ENCODE assay signal across 7 mouse cellular contexts in genomic region chr13:51847979-51848480, GRCm38 (mm10). TPM values are rescaled to one million over a fixed set of nuclear protein-coding genes. Genes with fewer than 3 reads are reported as not detected.
A peak's percentile ranks its signal among the peaks of the same experiment; 100 is the strongest.
DNase-seq lines count a peak whose midpoint lies in the region; ATAC-seq and TF ChIP-seq lines count a peak whose summit lies in the region.

No protein-coding gene starts in this region.

- peak; percentile 75 for DNase-seq in adrenal gland, postnatal 25 days
- peak; percentile 87 to 89 for DNase-seq in heart, adult 2 months
- peak; percentile 83 for DNase-seq in kidney, adult 9 months
- DNase-seq in limb, embryonic 14.5 days (ENCODE audit: low spot score) = peak; percentile 53
- DNase-seq in spleen, postnatal 10 days (ENCODE audit: low spot score in 2 of 2) = peak; percentile 87 to 90

- no peaks in the 10 kb centered on the region for H3K36me3 ChIP-seq in embryonic facial prominence, embryonic 13.5 days
- H3K36me3 ChIP-seq in heart, adult 2 months (ENCODE audit: control insufficient read depth, insufficient read depth, low read length) = no peaks in the 10 kb centered on the region
- no peaks in the 10 kb centered on the region for H3K36me3 ChIP-seq in limb, embryonic 14.5 days (ENCODE audit: control insufficient read depth, insufficient read depth, low read length)
- H3K36me3 ChIP-seq in midbrain, embryonic 15.5 days (replicated peaks) = no peaks in the 10 kb centered on the region

- whole genome bisulfite sequencing in embryonic facial prominence, embryonic 13.5 days = under 1% methylated on average over 31 of the region's 31 CpGs
- under 1% methylated on average over 31 of the region's 31 CpGs for WGBS in heart, adult 2 months
- 3% methylated on average over 31 of the region's 31 CpGs for WGBS in limb, embryonic 14.5 days
- WGBS in midbrain, embryonic 15.5 days = under 1% methylated on average over 31 of the region's 31 CpGs

- H3K9me3 ChIP-seq in embryonic facial prominence, embryonic 13.5 days = no peaks in the 10 kb centered on the region
- H3K9me3 ChIP-seq in limb, embryonic 14.5 days (ENCODE audit: control insufficient read depth, low read length) = no peaks in the 10 kb centered on the region
- H3K9me3 ChIP-seq in midbrain, embryonic 15.5 days = no peaks in the 10 kb centered on the region

- intact Hi-C loops in heart, adult 2 months (cut with DNase I) = loop anchor here (1.0 to 5.0 kb wide), 7 partner anchors 20 to 239 kb away; no protein-coding TSS in a partner anchor

- peak; percentile 43; the same call in 1 of the 2 replicates for TF ChIP-seq POLR2A in heart, adult 2 months (IDR thresholded peaks at IDR 0.05; ENCODE audit: insufficient read depth, low read depth, low read length)
- no peak for TF ChIP-seq POLR2A in limb, embryonic 14.5 days (IDR thresholded peaks at IDR 0.05; ENCODE audit: borderline replicate concordance, extremely low read depth, insufficient read depth, insufficient read length)

- 0 out of 2 replicates have a peak, but pooled peaks have one; percentile 23 for TF ChIP-seq EP300 in heart, adult 2 months (IDR thresholded peaks at IDR 0.05; ENCODE audit: insufficient read depth, low read depth, low read length)

- H3K4me2 ChIP-seq in embryonic facial prominence, embryonic 13.5 days = peak overlapping the region; percentile 96
- H3K4me2 ChIP-seq in limb, embryonic 14.5 days (replicated peaks; ENCODE audit: low read depth, low read length, severe bottlenecking) = peak overlapping the region; percentile 95
- H3K4me2 ChIP-seq in midbrain, embryonic 15.5 days = peak overlapping the region; percentile 99

- ATAC-seq in embryonic facial prominence, embryonic 13.5 days (ENCODE audit: insufficient number of reproducible peaks, insufficient read depth, low FRiP score, low TSS enrichment, low read depth) = no peak
- no peak for ATAC-seq in limb, embryonic 14.5 days (ENCODE audit: low FRiP score, low read depth)
- 0 out of 2 replicates have a peak, but pooled peaks have one; percentile 24 for ATAC-seq in midbrain, embryonic 15.5 days (replicated peaks)

- H3K27me3 ChIP-seq in embryonic facial prominence, embryonic 13.5 days = peaks cover 9% of the 10 kb centered on the region; the same call in 1 of the 2 replicates
- no peaks in the 10 kb centered on the region for H3K27me3 ChIP-seq in heart, adult 2 months (ENCODE audit: control insufficient read depth, insufficient read depth, low read length)
- H3K27me3 ChIP-seq in limb, embryonic 14.5 days (ENCODE audit: control insufficient read depth, insufficient read depth, low read length) = no peaks in the 10 kb centered on the region
- peaks cover 13% of the 10 kb centered on the region for H3K27me3 ChIP-seq in midbrain, embryonic 15.5 days (replicated peaks)

- H3K9ac ChIP-seq in embryonic facial prominence, embryonic 13.5 days = peak overlapping the region; percentile 80
- peak overlapping the region; percentile 73 for H3K9ac ChIP-seq in heart, adult 2 months (ENCODE audit: low read depth, low read length)
- peak overlapping the region; percentile 61 for H3K9ac ChIP-seq in limb, embryonic 14.5 days (ENCODE audit: low read depth, low read length, severe bottlenecking)
- peak overlapping the region; percentile 57 for H3K9ac ChIP-seq in midbrain, embryonic 15.5 days

- H3K79me2 ChIP-seq in heart, adult 2 months (replicated peaks; ENCODE audit: control insufficient read depth, insufficient read depth, low read length) = no peaks in the 10 kb centered on the region

- H3K4me1 ChIP-seq in embryonic facial prominence, embryonic 13.5 days = peaks cover 57% of the 10 kb centered on the region
- peaks cover 7% of the 10 kb centered on the region for H3K4me1 ChIP-seq in heart, adult 2 months (ENCODE audit: control insufficient read depth, insufficient read depth, low read length)
- H3K4me1 ChIP-seq in limb, embryonic 14.5 days (ENCODE audit: control insufficient read depth, insufficient read depth, low read length) = peaks cover 30% of the 10 kb centered on the region
- H3K4me1 ChIP-seq in midbrain, embryonic 15.5 days = peaks cover 53% of the 10 kb centered on the region

- peak overlapping the region; percentile 66 for H3K4me3 ChIP-seq in embryonic facial prominence, embryonic 13.5 days
- peak overlapping the region; percentile 83 for H3K4me3 ChIP-seq in heart, adult 2 months
- H3K4me3 ChIP-seq in limb, embryonic 14.5 days (replicated peaks; ENCODE audit: low read length) = peak overlapping the region; percentile 66
- H3K4me3 ChIP-seq in midbrain, embryonic 15.5 days = peak overlapping the region; percentile 55

- peak; percentile 72 for TF ChIP-seq CTCF in heart, adult 2 months (IDR thresholded peaks at IDR 0.05)

- H3K27ac ChIP-seq in embryonic facial prominence, embryonic 13.5 days = peak overlapping the region; percentile 78
- peak overlapping the region; percentile 97 for H3K27ac ChIP-seq in heart, adult 2 months
- H3K27ac ChIP-seq in limb, embryonic 14.5 days (replicated peaks; ENCODE audit: low read depth, low read length) = peak overlapping the region; percentile 79
- peak overlapping the region; percentile 84 for H3K27ac ChIP-seq in midbrain, embryonic 15.5 days

RNA-seq across cellular contexts. Expression of gene Gadd45g, which starts 1.6 kb away (rescaled TPM):
- 15.2 and 29.0 TPM in 2 replicates for total RNA-seq in adrenal gland, postnatal 25 days (2021)
- 50.6 and 55.5 TPM in 2 replicates for polyA plus RNA-seq in embryonic facial prominence, embryonic 13.5 days (2015; fragmentation: Nextera tagmentation; extraction: Ambion mirVana)
- 10 to 100 TPM in 1 of 2 experiments, 1 to 10 TPM in 1; 8.2 to 19.0 TPM for total RNA-seq in heart, adult 2 months (2021)
- polyA plus RNA-seq in heart, adult 2 months (2012; rRNA removed) = 19.7 and 24.3 TPM in 2 replicates
- 50.0 and 51.5 TPM in 2 replicates for polyA plus RNA-seq in limb, embryonic 14.5 days (2012; rRNA removed)
- 38.1 and 43.2 TPM in 2 replicates for polyA plus RNA-seq in limb, embryonic 14.5 days (2014; fragmentation: Nextera tagmentation; extraction: Ambion mirVana)
- 56.2 and 69.1 TPM in 2 replicates for polyA plus RNA-seq in midbrain, embryonic 15.5 days (2015; fragmentation: Nextera tagmentation; extraction: Ambion mirVana)

RNA-seq across cellular contexts. Expression of gene Sema4d, which starts 54.5 kb away (rescaled TPM):
- total RNA-seq in adrenal gland, postnatal 25 days (2021) = 15.4 and 22.0 TPM in 2 replicates
- polyA plus RNA-seq in embryonic facial prominence, embryonic 13.5 days (2015; fragmentation: Nextera tagmentation; extraction: Ambion mirVana) = 7.3 and 9.3 TPM in 2 replicates
- 10 to 100 TPM; 52.2 to 67.6 TPM for total RNA-seq in heart, adult 2 months (2021)
- 51.7 and 52.2 TPM in 2 replicates for polyA plus RNA-seq in heart, adult 2 months (2012; rRNA removed)
- 8.5 and 9.6 TPM in 2 replicates for polyA plus RNA-seq in limb, embryonic 14.5 days (2012; rRNA removed)
- 6.8 and 8.0 TPM in 2 replicates for polyA plus RNA-seq in limb, embryonic 14.5 days (2014; fragmentation: Nextera tagmentation; extraction: Ambion mirVana)
- polyA plus RNA-seq in midbrain, embryonic 15.5 days (2015; fragmentation: Nextera tagmentation; extraction: Ambion mirVana) = 13.4 and 15.1 TPM in 2 replicates
